Mouse (Mus musculus) cerebellum, adult 2 months (tissue): ENCODE measurements around the gene Uncx. TPM values are rescaled to one million over a fixed set of nuclear protein-coding genes. Genes with fewer than 3 reads are reported as not detected.

Source experiments
- DNase-seq, 2 experiments: peaks; one replicate each; pipeline ENCODE4 v3.0.0; 2021
- H3K27ac ChIP-seq: fragments of 200-500 bp; 2 replicates; pipeline ENCODE4 v1.5.1; 2012; ENCODE audit warnings: low read length, control low read depth, inconsistent platforms; ENCODE audit not compliant: insufficient read depth
- H3K27me3 ChIP-seq: fragments of 200-500 bp; 2 replicates; pipeline ENCODE4 v1.6.1; 2012; ENCODE audit warnings: inconsistent platforms, mild to moderate bottlenecking, low read length, moderate library complexity; ENCODE audit not compliant: control insufficient read depth, insufficient read depth
- H3K4me1 ChIP-seq: fragments of 200-500 bp; 2 replicates; pipeline ENCODE4 v1.6.1; 2011; ENCODE audit warnings: low read length; ENCODE audit not compliant: control insufficient read depth, insufficient read depth
- H3K4me3 ChIP-seq: fragments of 200-500 bp; replicated peaks from 2 replicates; pipeline ENCODE3; 2011; ENCODE audit warnings: mild to moderate bottlenecking, low read depth, low read length, control low read depth; ENCODE audit not compliant: insufficient read depth
- CTCF ChIP-seq: fragments of 200-500 bp; IDR thresholded peaks from 2 replicates; pipeline ENCODE4 v1.5.1; 2011; ENCODE audit warnings: low read depth, mild to moderate bottlenecking, control low read depth, low read length, moderate library complexity, borderline replicate concordance; ENCODE audit not compliant: insufficient read depth
- POLR2A ChIP-seq: fragments of 200-500 bp; IDR thresholded peaks from 2 replicates; pipeline ENCODE4 v1.6.1; 2011; ENCODE audit warnings: low read length, control low read depth, borderline replicate concordance; ENCODE audit not compliant: insufficient read depth
- WGBS: fragments of 180-500 bp; shearing (Covaris S2); methylation state at CpG from one replicate; pipeline ENCODE4 v1.1.7; 2018; 5-methylcytosine and 5-hydroxymethylcytosine counted together
- polyA plus RNA-seq: library from polyadenylated mRNA; depleted of rRNA; stranded (reverse); fragments of >200 nt; gene quantifications from 2 replicates; pipeline ENCODE4 v1.2.3, GENCODE M21; 2012

Gene Uncx
- polyA plus RNA-seq, 1 experiment: 38.1 TPM

GRCm38 (mm10) chr5:139510682-139511366 lies 32.5 kb upstream of the Uncx start:
- H3K27me3 ChIP-seq: no peaks in the 10 kb centered on the region
- DNase-seq: peak in 1 of 2 experiments; percentile 36
- H3K4me3 ChIP-seq: peak overlapping the region; percentile 7
- H3K27ac ChIP-seq: no peak overlapping the region
- 11% methylated on average over 17 of the region's 17 CpGs for WGBS
- peaks cover 5% of the 10 kb centered on the region; the same call in 1 of the 2 replicates for H3K4me1 ChIP-seq
- TF ChIP-seq POLR2A (no peak), CTCF (no peak)

DNA sequence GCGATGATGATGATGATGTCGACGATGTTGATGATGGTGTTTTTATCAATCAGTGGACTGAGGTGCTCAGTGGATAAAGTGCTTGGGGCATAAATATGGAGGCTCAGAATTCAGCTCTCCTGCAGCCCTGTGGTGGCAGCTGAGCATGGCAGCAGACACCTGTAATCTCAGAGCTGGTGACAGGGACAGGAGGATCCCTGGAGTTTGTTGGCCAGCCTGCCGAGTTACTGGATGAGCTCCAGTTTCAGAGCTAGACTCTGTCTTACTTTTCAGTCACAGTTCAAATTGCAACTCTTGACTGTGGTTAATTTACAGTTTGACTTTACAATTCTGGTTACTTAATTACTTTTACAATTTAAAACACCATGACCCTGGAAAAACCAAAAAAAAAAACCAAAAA lies 31.1 kb upstream of the Uncx start:
- TF ChIP-seq POLR2A (no peak), CTCF (no peak)
- DNase-seq: peak in 1 of 2 experiments; percentile 37
- Histone ChIP-seq H3K4me1 (peaks cover 12% of the 10 kb centered on the region), H3K27me3 (no peaks in the 10 kb centered on the region), H3K27ac (no peak overlapping the region), H3K4me3 (no peak overlapping the region)
- WGBS: 47% methylated on average over 4 of the region's 4 CpGs

- no peaks in the 10 kb centered on the region for H3K27me3 ChIP-seq
- peak; percentile 66 to 67 for DNase-seq
- no peak overlapping the region for H3K4me3 ChIP-seq
- H3K4me1 ChIP-seq: peaks cover 8% of the 10 kb centered on the region
- 1% methylated on average over 11 of the region's 11 CpGs for WGBS
- H3K27ac ChIP-seq: no peak overlapping the region
- TF ChIP-seq CTCF (no peak), POLR2A (no peak)
These were observed 27.0 kb upstream of the Uncx start for GRCm38 (mm10) chr5:139516281-139516680.

- TF ChIP-seq CTCF (no peak), POLR2A (no peak)
- Histone ChIP-seq H3K4me3 (no peak overlapping the region), H3K27me3 (no peaks in the 10 kb centered on the region), H3K27ac (no peak overlapping the region), H3K4me1 (peaks cover 8% of the 10 kb centered on the region)
- peak in 1 of 2 experiments; percentile 32 for DNase-seq
- WGBS: 11% methylated on average over 14 of the region's 14 CpGs
These were observed 23.0 kb upstream of the Uncx start for GRCm38 (mm10) chr5:139520069-139520834.

GRCm38 (mm10) chr5:139521987-139522386 lies 21.3 kb upstream of the Uncx start:
- Histone ChIP-seq H3K27ac (no peak overlapping the region), H3K4me3 (no peak overlapping the region), H3K27me3 (no peaks in the 10 kb centered on the region), H3K4me1 (no peaks in the 10 kb centered on the region; the same call in 1 of the 2 replicates)
- no peak for TF ChIP-seq POLR2A
- no peak for TF ChIP-seq CTCF
- no peak for DNase-seq
- 78% methylated on average over 10 of the region's 10 CpGs for WGBS

- TF ChIP-seq POLR2A (no peak), CTCF (no peak)
- H3K4me3 ChIP-seq: no peak overlapping the region
- H3K4me1 ChIP-seq: no peaks in the 10 kb centered on the region
- H3K27ac ChIP-seq: no peak overlapping the region
- 63% methylated on average over 7 of the region's 7 CpGs for WGBS
- no peaks in the 10 kb centered on the region for H3K27me3 ChIP-seq
- DNase-seq: no peak
These were observed 14.4 kb upstream of the Uncx start for GRCm38 (mm10) chr5:139528851-139529250.

- Histone ChIP-seq H3K4me1 (peaks cover 4% of the 10 kb centered on the region; the same call in 1 of the 2 replicates), H3K4me3 (no peak overlapping the region), H3K27me3 (no peaks in the 10 kb centered on the region), H3K27ac (no peak overlapping the region)
- 20% methylated on average over 34 of the region's 34 CpGs for WGBS
- TF ChIP-seq POLR2A (no peak), CTCF (no peak)
- DNase-seq: peak; percentile 17 to 30
These were observed 7.8 kb upstream of the Uncx start for GRCm38 (mm10) chr5:139535386-139535919.

GRCm38 (mm10) chr5:139536211-139536910 lies 6.9 kb upstream of the Uncx start:
- H3K4me3 ChIP-seq: no peak overlapping the region
- H3K27me3 ChIP-seq: no peaks in the 10 kb centered on the region; the same call in 1 of the 2 replicates
- 13% methylated on average over 26 of the region's 26 CpGs for WGBS
- no peak overlapping the region for H3K27ac ChIP-seq
- TF ChIP-seq CTCF (peak; percentile 74), POLR2A (no peak)
- peaks cover 4% of the 10 kb centered on the region; the same call in 1 of the 2 replicates for H3K4me1 ChIP-seq
- peak; percentile 81 to 91 for DNase-seq
